Mouse (Mus musculus) MEL (cell line): ENCODE results near the gene Tcte2. TPM values are rescaled to one million over a fixed set of nuclear protein-coding genes. Genes with fewer than 3 reads are reported as not detected.

Experiments
- DNase-seq: peaks from one replicate; pipeline ENCODE4 v3.0.0; 2011; ENCODE audit warnings: low read depth, low spot score
- H3K27ac ChIP-seq: 2 replicates; pipeline ENCODE4 v1.5.1; 2012; ENCODE audit warnings: low read depth, mild to moderate bottlenecking, control low read depth, low read length, moderate library complexity; ENCODE audit not compliant: control insufficient read depth
- H3K27me3 ChIP-seq, 2 experiments: fragments of 150-350 bp in 1 of 2; sonication (generic) in 1 of 2; 2 replicates each; pipeline ENCODE4 v1.6.1; 2012; ENCODE audit warnings: low read length in 2 of 2, mild to moderate bottlenecking in 2 of 2, improper control_type of control experiment in 1 of 2, moderate library complexity in 1 of 2; ENCODE audit not compliant: insufficient read depth in 2 of 2, control insufficient read depth in 1 of 2
- H3K36me3 ChIP-seq, 2 experiments: 2 replicates each; pipeline ENCODE4 v1.6.1; 2012 to 2014; ENCODE audit warnings: low read length in 2 of 2, improper control_type of control experiment in 1 of 2, inconsistent platforms in 1 of 2, mild to moderate bottlenecking in 1 of 2; ENCODE audit not compliant: insufficient read depth in 2 of 2, control insufficient read depth in 1 of 2
- H3K4me1 ChIP-seq, 2 experiments: fragments of 150-350 bp in 1 of 2; sonication (generic) in 1 of 2; 2 replicates each; pipeline ENCODE4 v1.6.1; 2012; ENCODE audit warnings: low read length in 2 of 2, improper control_type of control experiment in 1 of 2, mild to moderate bottlenecking in 1 of 2; ENCODE audit not compliant: insufficient read depth in 2 of 2, control insufficient read depth in 1 of 2
- H3K4me3 ChIP-seq, 2 experiments: fragments of 150-350 bp in 1 of 2; sonication (generic) in 1 of 2; 2 replicates each; pipeline ENCODE4 v1.5.1; 2012; ENCODE audit warnings: low read depth in 2 of 2, low read length in 2 of 2, mild to moderate bottlenecking in 2 of 2, moderate library complexity in 2 of 2, control low read depth in 1 of 2, improper control_type of control experiment in 1 of 2; ENCODE audit not compliant: control insufficient read depth in 1 of 2, insufficient read depth in 1 of 2
- H3K79me2 ChIP-seq: 2 replicates; pipeline ENCODE4 v1.6.1; 2012; ENCODE audit warnings: mild to moderate bottlenecking, low read length, moderate library complexity; ENCODE audit not compliant: control insufficient read depth, poor library complexity, insufficient read depth
- H3K9ac ChIP-seq: 2 replicates; pipeline ENCODE4 v1.6.1; 2012; ENCODE audit warnings: low read depth, mild to moderate bottlenecking, control low read depth, low read length, moderate library complexity; ENCODE audit not compliant: control insufficient read depth, poor library complexity, severe bottlenecking
- H3K9me3 ChIP-seq: fragments of 150-350 bp; sonication (generic); replicated peaks from 2 replicates; pipeline ENCODE4 v1.6.1; 2012; ENCODE audit warnings: mild to moderate bottlenecking, low read length, improper control_type of control experiment, moderate library complexity; ENCODE audit not compliant: insufficient read depth
- CHD2 ChIP-seq: IDR thresholded peaks from 2 replicates; pipeline ENCODE4 v1.6.1; 2011; ENCODE audit warnings: low read length, improper control_type of control experiment
- EP300 ChIP-seq, 2 experiments: IDR thresholded peaks; 2 replicates each; pipeline ENCODE4 v1.6.1; 2011; ENCODE audit warnings: improper control_type of control experiment in 2 of 2, low read length in 2 of 2, low read depth in 1 of 2, mild to moderate bottlenecking in 1 of 2
- GABPA ChIP-seq: IDR thresholded peaks from 2 replicates; pipeline ENCODE4 v1.6.1; 2012; ENCODE audit warnings: low read depth, mild to moderate bottlenecking, inconsistent platforms, low read length, improper control_type of control experiment, moderate library complexity
- JUND ChIP-seq: IDR thresholded peaks from 2 replicates; pipeline ENCODE4 v1.6.1; 2011; ENCODE audit warnings: low read depth, mild to moderate bottlenecking, improper control_type of control experiment, low read length
- KAT2A ChIP-seq: conservative IDR thresholded peaks from 2 replicates; pipeline ENCODE4 v1.6.1; 2012; ENCODE audit warnings: low read depth, low read length, improper control_type of control experiment, inconsistent platforms
- MAX ChIP-seq: IDR thresholded peaks from 2 replicates; pipeline ENCODE4 v1.6.1; 2011; ENCODE audit warnings: low read length, improper control_type of control experiment
- MEF2A ChIP-seq: IDR thresholded peaks from 2 replicates; pipeline ENCODE4 v1.6.1; 2014; ENCODE audit warnings: low read depth, mild to moderate bottlenecking, inconsistent platforms, low read length, improper control_type of control experiment; ENCODE audit not compliant: poor library complexity, insufficient replicate concordance, severe bottlenecking; ENCODE audit errors: extremely low read depth
- MXI1 ChIP-seq: IDR thresholded peaks from 2 replicates; pipeline ENCODE4 v1.6.1; 2011; ENCODE audit warnings: mild to moderate bottlenecking, low read depth, low read length, improper control_type of control experiment
- MYC ChIP-seq: IDR thresholded peaks from 2 replicates; pipeline ENCODE4 v1.6.1; 2011; ENCODE audit warnings: low read depth, mild to moderate bottlenecking, low read length, improper control_type of control experiment, moderate library complexity
- NELFE ChIP-seq: IDR thresholded peaks from 2 replicates; pipeline ENCODE4 v1.6.1; 2011; ENCODE audit warnings: low read depth, low read length, improper control_type of control experiment
- POLR2A ChIP-seq, 2 experiments: IDR thresholded peaks; 2 replicates each; pipeline ENCODE4 v1.6.1; 2011 to 2012; ENCODE audit warnings: low read length in 2 of 2, mild to moderate bottlenecking in 2 of 2, control low read depth in 1 of 2, improper control_type of control experiment in 1 of 2, low read depth in 1 of 2, moderate library complexity in 1 of 2; ENCODE audit not compliant: control insufficient read depth in 1 of 2, insufficient read depth in 1 of 2, poor library complexity in 1 of 2
- POLR2AphosphoS5 ChIP-seq: IDR thresholded peaks from 2 replicates; pipeline ENCODE4 v1.6.1; 2012; ENCODE audit warnings: low read depth, borderline replicate concordance, mild to moderate bottlenecking, inconsistent platforms, low read length, moderate library complexity, mixed read lengths
- UBTF ChIP-seq: IDR thresholded peaks from 2 replicates; pipeline ENCODE4 v1.6.1; 2012; ENCODE audit warnings: low read depth, mild to moderate bottlenecking, inconsistent platforms, low read length, improper control_type of control experiment, moderate library complexity, borderline replicate concordance; ENCODE audit not compliant: insufficient read depth
- ZKSCAN1 ChIP-seq: IDR thresholded peaks from 2 replicates; pipeline ENCODE4 v1.6.1; 2012; ENCODE audit warnings: low read depth, mild to moderate bottlenecking, inconsistent platforms, low read length, improper control_type of control experiment, moderate library complexity
- ZMIZ1 ChIP-seq: IDR thresholded peaks from 2 replicates; pipeline ENCODE4 v1.6.1; 2012; ENCODE audit warnings: low read depth, mild to moderate bottlenecking, inconsistent platforms, low read length, improper control_type of control experiment, moderate library complexity
- polyA plus RNA-seq, 2 experiments: library from polyadenylated mRNA; stranded (reverse) in 1 of 2; unstranded in 1 of 2; fragments of >175 nt in 1 of 2; fragments of >200 nt in 1 of 2; gene quantifications; 2 replicates each; pipeline versions ENCODE4 v1.2.1 to v1.2.4; 2012; ENCODE audit warnings: low replicate concordance in 2 of 2, low read depth in 1 of 2; ENCODE audit not compliant: insufficient read length in 2 of 2, insufficient read depth in 1 of 2, missing spikeins in 1 of 2
- total RNA-seq: library from RNA; depleted of rRNA; stranded (reverse); fragments of 300-350 nt; gene quantifications from 2 replicates; pipeline ENCODE4 v1.2.3, GENCODE M21; 2012

The Tcte2 gene
- total and polyA plus RNA-seq, 3 experiments = not detected

DNA sequence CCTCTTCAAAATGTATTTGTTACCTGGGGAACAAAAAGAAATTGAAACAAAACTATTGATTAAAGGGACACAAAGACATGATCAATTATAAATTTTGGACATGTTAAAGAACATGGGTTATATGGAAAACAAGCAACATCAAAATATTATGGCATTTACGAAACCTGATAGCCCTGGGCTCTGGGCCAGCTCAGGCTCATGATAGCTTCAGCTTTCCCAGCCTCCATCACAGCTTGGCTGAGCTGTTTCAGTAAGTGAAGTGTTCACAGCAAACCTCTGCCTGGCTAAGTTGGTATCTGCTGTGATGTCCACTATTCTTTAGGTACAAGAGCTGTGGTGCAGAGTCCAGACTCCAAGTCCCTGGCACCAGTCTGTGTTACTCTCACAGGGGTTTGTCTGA lies 67.4 kb downstream of the Tcte2 start:
- H3K79me2 ChIP-seq = no peaks in the 10 kb centered on the region
- TF ChIP-seq ZMIZ1 (no peak), CHD2 (no peak), MAX (no peak), GABPA (no peak), UBTF (no peak), NELFE (no peak), POLR2AphosphoS5 (no peak), POLR2A (IDR thresholded peaks at IDR 0.05; ENCODE audit: control insufficient read depth in 1 of 2, insufficient read depth in 1 of 2, low read depth in 1 of 2, low read length in 2 of 2, poor library complexity in 1 of 2) (no peak), ZKSCAN1 (no peak), MXI1 (no peak)
- H3K36me3 ChIP-seq = no peaks in the 10 kb centered on the region
- H3K4me3 ChIP-seq = no peak overlapping the region
- no peaks in the 10 kb centered on the region for H3K27me3 ChIP-seq
- no peak overlapping the region for H3K9ac ChIP-seq
- no peak for DNase-seq
- no peaks in the 10 kb centered on the region for H3K9me3 ChIP-seq
- H3K4me1 ChIP-seq = no peaks in the 10 kb centered on the region
- H3K27ac ChIP-seq = no peak overlapping the region

DNA sequence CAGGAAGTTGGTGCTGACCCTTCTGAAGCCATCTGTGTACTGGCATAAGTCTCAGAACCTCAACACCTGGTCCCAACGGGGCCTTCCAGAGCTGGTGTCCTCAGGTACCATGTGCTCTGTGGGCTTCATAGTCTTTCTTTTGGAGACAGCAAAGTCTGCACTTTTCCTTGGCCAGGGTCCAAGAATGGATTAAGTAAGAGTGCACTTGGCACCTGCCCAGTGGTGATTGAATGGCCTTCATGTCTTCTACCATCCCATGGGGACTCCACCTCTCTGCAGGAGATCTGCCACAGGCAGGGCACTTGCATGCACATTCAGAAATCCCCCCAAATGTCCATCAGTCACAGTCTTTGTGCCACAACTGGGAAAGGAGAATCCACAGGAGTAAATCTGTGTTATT lies 74.0 kb downstream of the Tcte2 start:
- Histone ChIP-seq H3K27me3 (no peaks in the 10 kb centered on the region), H3K9me3 (no peaks in the 10 kb centered on the region), H3K9ac (no peak overlapping the region), H3K4me1 (no peaks in the 10 kb centered on the region), H3K36me3 (no peaks in the 10 kb centered on the region)
- TF ChIP-seq EP300 (IDR thresholded peaks at IDR 0.05; ENCODE audit: low read depth in 1 of 2, low read length in 2 of 2) (no peak), KAT2A (no peak), ZKSCAN1 (no peak), MYC (no peak)
- TF ChIP-seq, all 39 proteins: peak for 0
- DNase-seq = no peak
- no peak overlapping the region for H3K27ac ChIP-seq
- H3K79me2 ChIP-seq = no peaks in the 10 kb centered on the region
- no peak overlapping the region for H3K4me3 ChIP-seq

DNA sequence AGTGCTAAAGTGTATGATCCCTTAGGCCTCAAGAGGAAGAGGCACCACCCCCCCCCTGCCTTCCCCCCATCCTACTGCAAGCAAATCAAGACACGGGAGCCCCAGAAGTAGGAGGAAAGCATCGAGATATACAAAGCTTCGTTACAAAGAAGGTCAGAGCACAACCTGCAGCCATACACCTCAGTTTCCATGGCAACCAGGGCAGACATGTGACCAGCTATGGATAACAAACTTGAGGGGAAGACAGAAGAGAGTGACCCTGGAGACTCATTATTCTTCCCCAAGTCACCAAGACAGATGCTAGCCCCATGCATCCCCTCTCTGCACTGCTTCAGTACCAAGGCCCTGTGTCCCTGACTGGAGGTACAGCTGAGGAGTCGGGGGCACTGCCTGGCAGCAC lies 74.5 kb downstream of the Tcte2 start:
- no peak overlapping the region for H3K4me3 ChIP-seq
- H3K79me2 ChIP-seq = no peaks in the 10 kb centered on the region
- no peaks in the 10 kb centered on the region for H3K4me1 ChIP-seq
- TF ChIP-seq JUND = no peak
- no peak for TF ChIP-seq MEF2A
- TF ChIP-seq GABPA = no peak
- no peak for TF ChIP-seq CHD2
- TF ChIP-seq ZMIZ1 = no peak
- TF ChIP-seq NELFE = no peak
- TF ChIP-seq EP300 (IDR thresholded peaks at IDR 0.05; ENCODE audit: low read depth in 1 of 2, low read length in 2 of 2) = no peak
- TF ChIP-seq, all 39 proteins: peak for 0
- Histone ChIP-seq H3K36me3 (no peaks in the 10 kb centered on the region), H3K27ac (no peak overlapping the region), H3K9ac (no peak overlapping the region), H3K9me3 (no peaks in the 10 kb centered on the region), H3K27me3 (no peaks in the 10 kb centered on the region)
- no peak for DNase-seq
